ENCODE assay signal across 16 mouse cellular contexts in genomic region chr19:29661974-29662580, GRCm38 (mm10). TPM values are rescaled to one million over a fixed set of nuclear protein-coding genes. Genes with fewer than 3 reads are reported as not detected.
"Had no signal": no experiment of that assay in that cellular context is flagged by ENCODE, and none has a peak within 500 bp of the region (broad histone marks: within the 10 kb centered on the region; RNA-seq: fewer than 3 reads in every experiment).

No protein-coding gene starts in this region.

- H3K27me3 ChIP-seq: kidney, embryonic 15.5 days; limb, embryonic 13.5 days; midbrain, embryonic 12.5 days; neural tube, embryonic 13.5 days; stomach, embryonic 15.5 days had no signal

- H3K36me3 ChIP-seq: kidney, embryonic 15.5 days; limb, embryonic 13.5 days; midbrain, embryonic 12.5 days; neural tube, embryonic 13.5 days; stomach, embryonic 15.5 days had no signal

- H3K4me3 ChIP-seq: kidney, embryonic 15.5 days; limb, embryonic 13.5 days; midbrain, embryonic 12.5 days; neural tube, embryonic 13.5 days; stomach, embryonic 15.5 days had no signal

- H3K4me2 ChIP-seq: kidney, embryonic 15.5 days; limb, embryonic 13.5 days; midbrain, embryonic 12.5 days; neural tube, embryonic 13.5 days; stomach, embryonic 15.5 days had no signal

- H3K9ac ChIP-seq: kidney, embryonic 15.5 days; limb, embryonic 13.5 days; liver, embryonic 14.5 days; midbrain, embryonic 12.5 days; neural tube, embryonic 13.5 days; stomach, embryonic 15.5 days had no signal

- H3K9me3 ChIP-seq: kidney, embryonic 15.5 days; limb, embryonic 13.5 days; midbrain, embryonic 12.5 days; neural tube, embryonic 13.5 days; stomach, embryonic 15.5 days had no signal

- H3K4me1 ChIP-seq: midbrain, embryonic 12.5 days; neural tube, embryonic 13.5 days; stomach, embryonic 15.5 days had no signal

- ATAC-seq: midbrain, embryonic 16.5 days had no signal

- DNase-seq: kidney, postnatal 14 days; left cerebral cortex, postnatal 4 days; lung, adult 18-20 months; retina, postnatal 1 day; thymus, postnatal 36 days had no signal

- H3K27ac ChIP-seq: kidney, embryonic 15.5 days; limb, embryonic 13.5 days; liver, embryonic 14.5 days; midbrain, embryonic 12.5 days; neural tube, embryonic 13.5 days; stomach, embryonic 15.5 days had no signal

RNA-seq across cellular contexts. Expression of gene Mlana, which starts 35.5 kb away (rescaled TPM):
- total RNA-seq: left cerebral cortex, postnatal 4 days; liver, adult 2 months; megakaryocyte-erythroid progenitor cell, adult 5-6 weeks had no signal
- polyA plus RNA-seq: kidney, embryonic 15.5 days; liver, adult 2 months; liver, embryonic 14.5 days; lung, embryonic 16.5 days; midbrain, embryonic 12.5 days; midbrain, embryonic 16.5 days; neural tube, embryonic 13.5 days; stomach, embryonic 15.5 days; thymus, postnatal 0 days had no signal
